ENCODE assay signal across 10 mouse cellular contexts in the genomic region with DNA sequence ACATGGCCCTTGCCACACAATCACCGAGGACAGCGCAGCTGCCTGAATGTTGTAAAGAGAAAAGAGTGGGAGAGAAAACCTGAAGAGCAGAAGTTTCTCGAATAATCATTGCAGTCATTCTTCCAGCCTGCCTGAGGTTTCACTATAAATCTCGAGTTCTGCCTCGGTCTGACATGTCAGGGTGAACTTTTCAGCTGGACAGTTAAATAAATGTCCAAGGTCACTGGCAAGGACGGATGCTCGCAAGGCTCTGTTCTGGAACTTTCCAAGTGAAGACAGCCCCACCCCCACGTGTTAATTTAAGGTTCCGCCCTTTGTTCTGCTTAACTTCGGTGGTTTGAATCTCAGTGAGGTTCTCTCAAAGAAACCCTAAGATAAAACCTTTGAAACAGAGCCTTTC. TPM values are rescaled to one million over a fixed set of nuclear protein-coding genes. Genes with fewer than 3 reads are reported as not detected.
DNase-seq lines count a peak whose midpoint lies in the region.
"Had no signal": no experiment of that assay in that cellular context is flagged by ENCODE, and none has a peak within 500 bp of the region (broad histone marks: within the 10 kb centered on the region; RNA-seq: fewer than 3 reads in every experiment).

No protein-coding gene starts in this region.

- intact Hi-C loops in left cerebral cortex, postnatal 14 days (cut with DNase I), result no loop called here

- peak; percentile 34 for DNase-seq in kidney, postnatal 10 days
- no peak for DNase-seq in kidney, adult 18-20 months
- peak; percentile 72 to 92 for DNase-seq in adrenal gland, adult (ENCODE audit: inconsistent age in 2 of 2, low spot score in 1 of 2)
- DNase-seq in adrenal gland, adult 8-10 months, result peak; percentile 61
- DNase-seq in kidney, postnatal 14 days, result peak; percentile 32
- DNase-seq in left cerebral cortex, postnatal 14 days (ENCODE audit: low spot score in 2 of 2), result no peak
- DNase-seq: B cell, adult 2 months; cerebellum, adult 8-10 months; cerebellum, postnatal 25 days; gastrocnemius, postnatal 25 days had no signal

RNA-seq across cellular contexts. Expression of a gene that starts 36.2 kb away (rescaled TPM):
- 10 to 100 TPM; 12.3 to 27.5 (median 16.2) TPM for total RNA-seq in adrenal gland, adult 8-10 months (2022)
- 10 to 100 TPM; 17.1 to 17.5 TPM for total RNA-seq in left cerebral cortex, postnatal 14 days (2021)

Comparison
In these comparisons a context has a peak if more than half of its experiments do, and no peak if none do; other contexts are left out.
1. DNase-seq: peak in kidney, postnatal 10 days (single experiment), adrenal gland, adult (2 of 2), adrenal gland, adult 8-10 months (single experiment) and kidney, postnatal 14 days (single experiment); none in kidney, adult 18-20 months (single experiment) and left cerebral cortex, postnatal 14 days (0 of 2).